Mouse (Mus musculus) testis, adult 2 months (tissue): Measurements from ENCODE around the gene Galntl6. TPM values are rescaled to one million over a fixed set of nuclear protein-coding genes. Genes with fewer than 3 reads are reported as not detected.
"Not testable (repeated sequence)": the region's sequence is repeated elsewhere in the genome, so short reads cannot be mapped to it uniquely, and the experiment has no call there.

Source experiments
- H3K27ac ChIP-seq: fragments of 200-500 bp; 2 replicates; pipeline ENCODE4 v1.5.1; 2012; ENCODE audit warnings: low read depth, low read length; ENCODE audit not compliant: control insufficient read depth, insufficient read depth
- H3K27me3 ChIP-seq: fragments of 200-500 bp; 2 replicates; pipeline ENCODE4 v1.6.1; 2012; ENCODE audit warnings: mild to moderate bottlenecking, low read length, moderate library complexity; ENCODE audit not compliant: control insufficient read depth, insufficient read depth
- H3K36me3 ChIP-seq: fragments of 200-500 bp; 2 replicates; pipeline ENCODE4 v1.6.1; 2012; ENCODE audit warnings: mild to moderate bottlenecking, low read length; ENCODE audit not compliant: control insufficient read depth, insufficient read depth
- H3K4me1 ChIP-seq: fragments of 200-500 bp; 2 replicates; pipeline ENCODE4 v1.6.1; 2012; ENCODE audit warnings: low read length; ENCODE audit not compliant: control insufficient read depth, insufficient read depth
- H3K4me3 ChIP-seq: fragments of 200-500 bp; 2 replicates; pipeline ENCODE4 v1.5.1; 2012; ENCODE audit warnings: low read depth, mild to moderate bottlenecking, low read length, moderate library complexity, mixed read lengths; ENCODE audit not compliant: control insufficient read depth
- CTCF ChIP-seq: fragments of 200-500 bp; IDR thresholded peaks from 2 replicates; pipeline ENCODE4 v1.5.1; 2012; ENCODE audit warnings: low read depth, mild to moderate bottlenecking, inconsistent platforms, low read length, moderate library complexity; ENCODE audit not compliant: control insufficient read depth, insufficient read depth, insufficient replicate concordance
- POLR2A ChIP-seq: fragments of 200-500 bp; IDR thresholded peaks from 2 replicates; pipeline ENCODE4 v1.6.1; 2012; ENCODE audit warnings: low read depth, mild to moderate bottlenecking, inconsistent platforms, low read length, moderate library complexity; ENCODE audit not compliant: control insufficient read depth
- polyA plus RNA-seq: library from polyadenylated mRNA; depleted of rRNA; stranded (reverse); fragments of >200 nt; gene quantifications from 2 replicates; pipeline ENCODE4 v1.2.3, GENCODE M21; 2012

Gene Galntl6
- polyA plus RNA-seq, 1 experiment = 39.9 TPM

- Histone ChIP-seq H3K4me1 (peaks cover 2% of the 10 kb centered on the region; the same call in 1 of the 2 replicates), H3K27me3 (no peaks in the 10 kb centered on the region), H3K4me3 (no peak overlapping the region), H3K27ac (no peak overlapping the region), H3K36me3 (no peaks in the 10 kb centered on the region)
- TF ChIP-seq CTCF = no peak
- TF ChIP-seq POLR2A = no peak
Observed at GRCm38 (mm10) chr8:57766471-57767065, 1145.9 kb downstream of the Galntl6 start.

GRCm38 (mm10) chr8:57765726-57766351 is 1146.6 kb downstream of the Galntl6 start:
- peaks cover 2% of the 10 kb centered on the region; the same call in 1 of the 2 replicates for H3K4me1 ChIP-seq
- H3K36me3 ChIP-seq = no peaks in the 10 kb centered on the region
- no peak overlapping the region for H3K27ac ChIP-seq
- no peak overlapping the region for H3K4me3 ChIP-seq
- no peaks in the 10 kb centered on the region for H3K27me3 ChIP-seq
- TF ChIP-seq POLR2A (no peak), CTCF (no peak)

DNA sequence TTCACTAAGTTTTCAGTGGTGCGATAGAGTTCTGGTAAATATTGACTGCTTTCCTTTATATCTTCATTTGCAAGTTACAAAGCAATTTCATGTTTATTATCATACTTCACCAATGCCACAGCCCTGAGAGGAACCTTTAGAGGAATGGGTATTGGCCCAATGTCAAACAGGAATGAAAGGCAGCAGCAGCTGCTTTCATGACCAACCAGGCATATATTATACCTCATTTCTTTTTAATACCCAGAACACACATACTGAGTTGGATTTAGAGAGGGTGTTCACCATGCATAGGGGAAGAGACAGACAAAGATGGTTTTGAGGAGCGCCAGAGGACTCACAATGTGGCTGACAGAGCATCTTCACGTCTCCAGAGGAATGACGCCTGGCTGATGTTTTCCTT is 1147.2 kb downstream of the Galntl6 start:
- no peaks in the 10 kb centered on the region for H3K27me3 ChIP-seq
- H3K36me3 ChIP-seq = no peaks in the 10 kb centered on the region
- TF ChIP-seq CTCF (no peak), POLR2A (no peak)
- H3K4me1 ChIP-seq = peaks cover 2% of the 10 kb centered on the region; the same call in 1 of the 2 replicates
- no peak overlapping the region for H3K27ac ChIP-seq
- no peak overlapping the region for H3K4me3 ChIP-seq

DNA sequence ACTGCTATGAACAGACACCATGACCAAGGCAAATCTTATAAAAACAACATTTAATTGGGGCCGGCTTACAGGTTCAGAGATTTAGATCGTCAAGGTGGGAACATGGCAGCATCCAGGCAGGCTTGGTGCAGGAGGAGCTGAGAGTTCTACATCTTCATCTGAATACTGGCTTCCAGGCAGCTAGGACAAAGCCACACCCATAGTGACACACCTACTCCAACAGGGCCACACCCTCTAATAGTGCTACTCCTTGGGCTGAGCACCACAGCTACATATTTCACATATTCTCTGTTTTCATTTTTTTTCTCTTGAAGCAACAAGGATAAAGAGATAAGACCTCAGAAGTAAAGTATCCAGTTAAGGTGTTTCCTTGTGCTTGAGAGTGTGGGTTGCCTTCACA is 1149.8 kb downstream of the Galntl6 start:
- not testable (repeated sequence) for H3K27ac ChIP-seq, H3K27me3 ChIP-seq, H3K4me3 ChIP-seq, H3K36me3 ChIP-seq, H3K4me1 ChIP-seq

- H3K27me3 ChIP-seq = no peaks in the 10 kb centered on the region
- no peaks in the 10 kb centered on the region for H3K4me1 ChIP-seq
- TF ChIP-seq CTCF (no peak), POLR2A (no peak)
- no peak overlapping the region for H3K27ac ChIP-seq
- H3K4me3 ChIP-seq = no peak overlapping the region
- H3K36me3 ChIP-seq = no peaks in the 10 kb centered on the region
Observed at GRCm38 (mm10) chr8:57760921-57761320, 1151.5 kb downstream of the Galntl6 start.

GRCm38 (mm10) chr8:57758857-57759256 is 1153.6 kb downstream of the Galntl6 start:
- Histone ChIP-seq H3K4me3 (no peak overlapping the region), H3K36me3 (no peaks in the 10 kb centered on the region), H3K4me1 (no peaks in the 10 kb centered on the region), H3K27me3 (no peaks in the 10 kb centered on the region), H3K27ac (no peak overlapping the region)
- TF ChIP-seq POLR2A (no peak), CTCF (no peak)

GRCm38 (mm10) chr8:57757476-57757875 is 1155.0 kb downstream of the Galntl6 start:
- Histone ChIP-seq H3K27me3 (no peaks in the 10 kb centered on the region), H3K4me1 (no peaks in the 10 kb centered on the region), H3K27ac (no peak overlapping the region), H3K36me3 (no peaks in the 10 kb centered on the region), H3K4me3 (no peak overlapping the region)
- no peak for TF ChIP-seq CTCF
- TF ChIP-seq POLR2A = no peak

DNA sequence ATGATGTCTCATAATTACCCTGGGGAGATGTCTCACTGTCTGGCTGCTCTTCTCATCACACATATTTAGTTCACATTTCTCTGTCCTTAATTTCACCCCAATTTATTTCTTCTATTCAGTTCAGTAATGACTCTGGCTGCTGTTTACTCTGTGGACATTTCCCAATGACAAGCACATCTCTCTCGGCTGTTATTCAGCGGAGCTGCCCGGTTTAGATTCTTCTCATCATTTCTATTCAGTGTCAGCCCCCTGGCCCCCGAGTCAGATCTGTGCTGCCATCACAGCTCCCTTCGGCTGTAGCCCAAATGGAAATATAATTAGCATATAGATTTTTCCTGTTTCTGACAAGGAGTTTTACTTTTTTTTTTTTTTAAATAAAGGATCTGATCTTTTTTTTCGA is 1158.4 kb downstream of the Galntl6 start:
- H3K4me3 ChIP-seq = no peak overlapping the region
- no peaks in the 10 kb centered on the region for H3K36me3 ChIP-seq
- no peaks in the 10 kb centered on the region for H3K4me1 ChIP-seq
- H3K27ac ChIP-seq = no peak overlapping the region
- TF ChIP-seq CTCF (no peak), POLR2A (no peak)
- no peaks in the 10 kb centered on the region for H3K27me3 ChIP-seq
